Mouse (Mus musculus) G1E (cell line): Measurements from ENCODE around the gene Klhl41. TPM values are rescaled to one million over a fixed set of nuclear protein-coding genes. Genes with fewer than 3 reads are reported as not detected.

Source experiments
- ATAC-seq: 2 replicates; pipeline ENCODE4 v1.8.0; 2016; ENCODE audit warnings: mild to moderate bottlenecking; ENCODE audit not compliant: insufficient number of reproducible peaks, poor library complexity, low FRiP score, severe bottlenecking; ENCODE audit errors: extremely low read depth
- DNase-seq: peaks from one replicate; pipeline ENCODE4 v3.0.0; 2012; ENCODE audit warnings: low spot score
- H3K27me3 ChIP-seq: 2 replicates; pipeline ENCODE4 v1.6.1; 2012; ENCODE audit warnings: mild to moderate bottlenecking, low read length, inconsistent platforms; ENCODE audit not compliant: insufficient read depth
- H3K36me3 ChIP-seq: replicated peaks from 2 replicates; pipeline ENCODE3; 2012; ENCODE audit warnings: mild to moderate bottlenecking, inconsistent platforms
- H3K4me1 ChIP-seq: 2 replicates; pipeline ENCODE4 v1.6.1; 2012; ENCODE audit warnings: low read depth, low read length, inconsistent platforms, mixed read lengths; ENCODE audit not compliant: insufficient read depth
- H3K4me3 ChIP-seq: 2 replicates; pipeline ENCODE4 v1.5.1; 2012; ENCODE audit warnings: low read depth, mild to moderate bottlenecking, inconsistent platforms, low read length, moderate library complexity, mixed read lengths
- H3K9me3 ChIP-seq: replicated peaks from 2 replicates; pipeline ENCODE4 v1.6.1; 2012; ENCODE audit warnings: inconsistent platforms
- CTCF ChIP-seq: IDR thresholded peaks from 2 replicates; pipeline ENCODE4 v1.5.1; 2012; ENCODE audit warnings: low read depth, low read length, inconsistent platforms, mixed read lengths
- GATA1 ChIP-seq: IDR thresholded peaks from 2 replicates; pipeline ENCODE4 v1.6.1; 2012; ENCODE audit warnings: borderline replicate concordance, low read length, inconsistent platforms, mixed read lengths
- GATA2 ChIP-seq: IDR thresholded peaks from 2 replicates; pipeline ENCODE4 v1.6.1; 2012; ENCODE audit warnings: low read depth, low read length, inconsistent platforms, borderline replicate concordance
- POLR2AphosphoS5 ChIP-seq: IDR thresholded peaks from 2 replicates; pipeline ENCODE4 v1.6.1; 2012; ENCODE audit warnings: low read depth, low read length, inconsistent platforms; ENCODE audit not compliant: insufficient replicate concordance
- TAL1 ChIP-seq: conservative IDR thresholded peaks from 2 replicates; pipeline ENCODE4 v1.6.1; 2012; ENCODE audit warnings: low read depth, low read length, inconsistent platforms, mixed read lengths
- polyA plus RNA-seq: library from polyadenylated mRNA; stranded (reverse); fragments of >175 nt; gene quantifications from 2 replicates; pipeline ENCODE4 v1.2.3, GENCODE M21; 2012
- total RNA-seq, 2 experiments: library from RNA; stranded (forward) in 1 of 2; stranded (reverse) in 1 of 2; fragments of 200-1000 nt in 1 of 2; fragments of >200 nt in 1 of 2; fragmentation: Nextera tagmentation in 1 of 2; gene quantifications; 2 replicates each; pipeline ENCODE4 v1.2.3; 2014 to 2017

Klhl41 gene
- total and polyA plus RNA-seq, 3 experiments, result not detected

GRCm38 (mm10) chr2:69719121-69719520 is 49.2 kb downstream of the Klhl41 start:
- no peaks in the 10 kb centered on the region for H3K36me3 ChIP-seq
- no peak for TF ChIP-seq TAL1
- TF ChIP-seq GATA2, result no peak
- TF ChIP-seq GATA1, result no peak
- TF ChIP-seq POLR2AphosphoS5, result no peak
- peaks cover 11% of the 10 kb centered on the region for H3K4me1 ChIP-seq
- no peak for ATAC-seq
- H3K4me3 ChIP-seq, result no peak overlapping the region
- H3K27me3 ChIP-seq, result peaks cover 13% of the 10 kb centered on the region
- DNase-seq, result no peak
- H3K9me3 ChIP-seq, result no peaks in the 10 kb centered on the region

- Histone ChIP-seq H3K27me3 (peaks cover 13% of the 10 kb centered on the region), H3K4me1 (peaks cover 18% of the 10 kb centered on the region), H3K9me3 (no peaks in the 10 kb centered on the region), H3K36me3 (peaks cover 11% of the 10 kb centered on the region), H3K4me3 (peak within 1 kb of the TSS; percentile 89)
- TF ChIP-seq GATA1 (no peak), TAL1 (no peak), CTCF (no peak), GATA2 (no peak), POLR2AphosphoS5 (no peak)
- ATAC-seq, result no peak
- DNase-seq, result no peak
Observed at GRCm38 (mm10) chr2:69722273-69722649, 52.3 kb downstream of the Klhl41 start, which contains the start of gene Ppig. Gene Ppig (plus strand): TSS chr2:69722545.

- H3K9me3 ChIP-seq, result no peaks in the 10 kb centered on the region
- peak; percentile 79 for ATAC-seq
- peak; percentile 80 for DNase-seq
- H3K4me1 ChIP-seq, result peaks cover 18% of the 10 kb centered on the region
- TF ChIP-seq CTCF (no peak), GATA1 (no peak), POLR2AphosphoS5 (no peak), GATA2 (no peak), TAL1 (no peak)
- peaks cover 11% of the 10 kb centered on the region for H3K36me3 ChIP-seq
- H3K27me3 ChIP-seq, result peaks cover 13% of the 10 kb centered on the region
- H3K4me3 ChIP-seq, result peak overlapping the region; percentile 89
Observed at GRCm38 (mm10) chr2:69722650-69723518, 53.0 kb downstream of the Klhl41 start.

GRCm38 (mm10) chr2:69723519-69723825 is 53.6 kb downstream of the Klhl41 start:
- TF ChIP-seq GATA1, result no peak
- TF ChIP-seq TAL1, result no peak
- TF ChIP-seq POLR2AphosphoS5, result no peak
- TF ChIP-seq CTCF, result no peak
- no peak for TF ChIP-seq GATA2
- ATAC-seq, result no peak
- Histone ChIP-seq H3K4me3 (peak overlapping the region; percentile 89), H3K27me3 (peaks cover 13% of the 10 kb centered on the region), H3K9me3 (no peaks in the 10 kb centered on the region), H3K36me3 (peaks cover 11% of the 10 kb centered on the region), H3K4me1 (peaks cover 18% of the 10 kb centered on the region)
- DNase-seq, result no peak

Other genes with a start within 250 kb of the Klhl41 start
- not detected in 2 replicates for gene Lrp2, start 84.1 kb upstream of the Klhl41 start, total RNA-seq (2014; fragmentation: Nextera tagmentation)
- gene Lrp2, start 84.1 kb upstream of the Klhl41 start, total RNA-seq (2017), result 0.06 and 0.16 TPM in 2 replicates
- not detected in 2 replicates for gene Lrp2, start 84.1 kb upstream of the Klhl41 start, polyA plus RNA-seq
- gene Bbs5, start 22.9 kb upstream of the Klhl41 start, total RNA-seq (2014; fragmentation: Nextera tagmentation), result not detected in 2 replicates
- gene Bbs5, start 22.9 kb upstream of the Klhl41 start, total RNA-seq (2017), result 0.70 and 1.1 TPM in 2 replicates
- gene Bbs5, start 22.9 kb upstream of the Klhl41 start, polyA plus RNA-seq, result 0.09 TPM in 1 of 2 replicates, not detected in the other
- 36.3 and 47.4 TPM in 2 replicates for gene Fastkd1, start 43.4 kb downstream of the Klhl41 start, total RNA-seq (2014; fragmentation: Nextera tagmentation)
- gene Fastkd1, start 43.4 kb downstream of the Klhl41 start, total RNA-seq (2017), result 15.6 and 18.3 TPM in 2 replicates
- 0.83 and 1.3 TPM in 2 replicates for gene Fastkd1, start 43.4 kb downstream of the Klhl41 start, polyA plus RNA-seq
- gene Ppig, start 52.4 kb downstream of the Klhl41 start, total RNA-seq (2014; fragmentation: Nextera tagmentation), result 181 and 197 TPM in 2 replicates
- gene Ppig, start 52.4 kb downstream of the Klhl41 start, total RNA-seq (2017), result 38.9 and 55.4 TPM in 2 replicates
- gene Ppig, start 52.4 kb downstream of the Klhl41 start, polyA plus RNA-seq, result 15.3 and 23.3 TPM in 2 replicates
- gene Ccdc173, start 119.5 kb downstream of the Klhl41 start, total RNA-seq (2014; fragmentation: Nextera tagmentation), result 6.4 and 7.7 TPM in 2 replicates
- gene Ccdc173, start 119.5 kb downstream of the Klhl41 start, total RNA-seq (2017), result 3.0 and 6.1 TPM in 2 replicates
- 0.25 and 0.35 TPM in 2 replicates for gene Ccdc173, start 119.5 kb downstream of the Klhl41 start, polyA plus RNA-seq
- gene Phospho2, start 119.5 kb downstream of the Klhl41 start, total RNA-seq (2014; fragmentation: Nextera tagmentation), result 30.6 and 35.5 TPM in 2 replicates
- gene Phospho2, start 119.5 kb downstream of the Klhl41 start, total RNA-seq (2017), result 32.1 and 34.6 TPM in 2 replicates
- gene Phospho2, start 119.5 kb downstream of the Klhl41 start, polyA plus RNA-seq, result 35.3 and 39.7 TPM in 2 replicates
- gene Klhl23, start 151.8 kb downstream of the Klhl41 start, total RNA-seq (2014; fragmentation: Nextera tagmentation), result 54.3 and 59.1 TPM in 2 replicates
- 68.9 and 88.2 TPM in 2 replicates for gene Klhl23, start 151.8 kb downstream of the Klhl41 start, total RNA-seq (2017)
- 4.9 and 6.8 TPM in 2 replicates for gene Klhl23, start 151.8 kb downstream of the Klhl41 start, polyA plus RNA-seq
- gene Ssb, start 191.4 kb downstream of the Klhl41 start, total RNA-seq (2014; fragmentation: Nextera tagmentation), result 427 and 594 TPM in 2 replicates
- 492 and 574 TPM in 2 replicates for gene Ssb, start 191.4 kb downstream of the Klhl41 start, total RNA-seq (2017)
- gene Ssb, start 191.4 kb downstream of the Klhl41 start, polyA plus RNA-seq, result 29.4 and 41.7 TPM in 2 replicates
- 28.1 and 37.2 TPM in 2 replicates for gene Mettl5, start 215.5 kb downstream of the Klhl41 start, total RNA-seq (2014; fragmentation: Nextera tagmentation)
- gene Mettl5, start 215.5 kb downstream of the Klhl41 start, total RNA-seq (2017), result 30.8 and 36.9 TPM in 2 replicates
- gene Mettl5, start 215.5 kb downstream of the Klhl41 start, polyA plus RNA-seq, result 76.4 and 98.6 TPM in 2 replicates
- 78.9 and 104 TPM in 2 replicates for gene Ubr3, start 227.1 kb downstream of the Klhl41 start, total RNA-seq (2014; fragmentation: Nextera tagmentation)
- gene Ubr3, start 227.1 kb downstream of the Klhl41 start, total RNA-seq (2017), result 33.7 and 40.5 TPM in 2 replicates
- gene Ubr3, start 227.1 kb downstream of the Klhl41 start, polyA plus RNA-seq, result 12.7 and 17.0 TPM in 2 replicates